Comparison of ENCODE assay signal across 21 mouse cellular contexts in the genomic region with DNA sequence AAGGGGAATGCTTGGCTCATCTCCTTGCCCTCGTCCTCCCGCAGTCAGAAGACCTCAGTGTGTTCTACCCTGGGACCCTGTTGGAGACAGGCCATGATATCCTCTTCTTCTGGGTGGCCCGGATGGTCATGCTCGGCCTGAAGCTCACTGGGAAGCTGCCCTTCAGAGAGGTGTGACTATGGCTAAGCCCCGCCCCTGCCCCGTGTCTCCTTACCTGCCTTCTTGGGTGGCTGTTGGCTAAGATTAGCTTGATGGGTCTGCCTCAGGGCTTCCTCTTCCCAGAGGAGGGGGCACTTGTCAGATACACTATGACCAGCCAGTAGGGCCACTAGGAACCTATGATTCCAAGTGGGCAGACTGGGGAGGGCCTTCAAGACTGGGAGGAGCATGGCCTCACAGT. TPM values are rescaled to one million over a fixed set of nuclear protein-coding genes. Genes with fewer than 3 reads are reported as not detected.
A peak's percentile ranks its signal among the peaks of the same experiment; 100 is the strongest.
DNase-seq lines count a peak whose midpoint lies in the region.
"Had no signal": no experiment of that assay in that cellular context is flagged by ENCODE, and none has a peak within 500 bp of the region (broad histone marks: within the 10 kb centered on the region; RNA-seq: fewer than 3 reads in every experiment).

No protein-coding gene starts in this region.

- H3K4me1 ChIP-seq in limb, embryonic 10.5 days: no peaks in the 10 kb centered on the region
- H3K4me1 ChIP-seq: forebrain, embryonic 10.5 days had no signal

- no peak overlapping the region for H3K4me3 ChIP-seq in limb, embryonic 10.5 days
- H3K4me3 ChIP-seq: forebrain, embryonic 10.5 days; forebrain, embryonic 13.5 days; heart, embryonic 13.5 days had no signal

- H3K27ac ChIP-seq in limb, embryonic 10.5 days: no peak overlapping the region
- H3K27ac ChIP-seq: forebrain, embryonic 10.5 days; forebrain, embryonic 13.5 days; heart, embryonic 10.5 days; heart, embryonic 13.5 days; hindbrain, embryonic 14.5 days; hindbrain, postnatal 0 days had no signal

- 82% methylated on average over 6 of the region's 6 CpGs for WGBS in limb, embryonic 10.5 days

- H3K9me3 ChIP-seq in limb, embryonic 10.5 days (replicated peaks): no peaks in the 10 kb centered on the region
- H3K9me3 ChIP-seq: forebrain, embryonic 10.5 days; forebrain, embryonic 13.5 days; heart, embryonic 10.5 days; heart, embryonic 13.5 days had no signal

- no peaks in the 10 kb centered on the region for H3K27me3 ChIP-seq in limb, embryonic 10.5 days (ENCODE audit: low read depth, poor library complexity, severe bottlenecking)
- H3K27me3 ChIP-seq: forebrain, embryonic 13.5 days; heart, embryonic 13.5 days had no signal

- H3K36me3 ChIP-seq in limb, embryonic 10.5 days: peaks cover 99% of the 10 kb centered on the region

- DNase-seq in cerebellum, postnatal 10 days: peak; percentile 9 to 14
- no peak for DNase-seq in cerebellum, postnatal 4 days (ENCODE audit: low spot score in 2 of 2)
- peak; percentile 7 for DNase-seq in gastrocnemius, postnatal 25 days
- no peak for DNase-seq in gastrocnemius, adult 8-10 months (ENCODE audit: low spot score in 2 of 2)
- DNase-seq in kidney, postnatal 10 days: peak; percentile 8
- DNase-seq in kidney, postnatal 36 days: no peak
- peak; percentile 29 for DNase-seq in limb, embryonic 10.5 days (ENCODE audit: low spot score)
- no peak for DNase-seq in right cerebral cortex, postnatal 4 days
- DNase-seq: adrenal gland, adult 2 months; adrenal gland, postnatal 14 days; heart, adult 18-20 months; heart, postnatal 14 days; heart, postnatal 4 days; kidney, adult 11 months had no signal

RNA-seq across cellular contexts. Expression of a gene that starts 3.2 kb away (rescaled TPM):
- 1 to 10 TPM; 9.0 to 9.6 TPM for total RNA-seq in gastrocnemius, postnatal 25 days (2021)
- 10 to 100 TPM in 3 of 4 experiments, 1 to 10 TPM in 1; 8.0 to 18.8 (median 13.7) TPM for total RNA-seq in gastrocnemius, adult 8-10 months (2022)
- polyA plus RNA-seq in limb, embryonic 10.5 days (2016; fragmentation: Nextera tagmentation; extraction: Ambion mirVana): 0.15 and 0.23 TPM in 2 replicates

RNA-seq across cellular contexts. Expression of a gene that starts 12.4 kb away (rescaled TPM):
- total RNA-seq in gastrocnemius, postnatal 25 days (2021): 10 to 100 TPM; 29.4 to 31.2 TPM
- 10 to 100 TPM; 37.3 to 42.8 (median 41.0) TPM for total RNA-seq in gastrocnemius, adult 8-10 months (2022)
- polyA plus RNA-seq in limb, embryonic 10.5 days (2016; fragmentation: Nextera tagmentation; extraction: Ambion mirVana): 222 and 267 TPM in 2 replicates

RNA-seq across cellular contexts. Expression of a gene that starts 14.6 kb away (rescaled TPM):
- under 1 TPM in 1 of 2 experiments, not detected in 1; 0.31 TPM for total RNA-seq in gastrocnemius, postnatal 25 days (2021)
- not detected for total RNA-seq in gastrocnemius, adult 8-10 months (2022)
- 1.2 and 1.4 TPM in 2 replicates for polyA plus RNA-seq in limb, embryonic 10.5 days (2016; fragmentation: Nextera tagmentation; extraction: Ambion mirVana)
- total RNA-seq: gastrocnemius, adult 18-20 months; heart, adult 18-20 months had no signal

RNA-seq across cellular contexts. Expression of a gene that starts 31.6 kb away (rescaled TPM):
- 10 to 100 TPM; 15.0 to 15.4 TPM for total RNA-seq in gastrocnemius, postnatal 25 days (2021)
- 10 to 100 TPM; 11.7 to 15.7 (median 13.0) TPM for total RNA-seq in gastrocnemius, adult 8-10 months (2022)
- polyA plus RNA-seq in limb, embryonic 10.5 days (2016; fragmentation: Nextera tagmentation; extraction: Ambion mirVana): 320 and 365 TPM in 2 replicates

RNA-seq across cellular contexts. Expression of a gene that starts 33.3 kb away (rescaled TPM):
- under 1 TPM; 0.67 to 0.72 TPM for total RNA-seq in gastrocnemius, postnatal 25 days (2021)
- not detected for total RNA-seq in gastrocnemius, adult 8-10 months (2022)
- polyA plus RNA-seq in limb, embryonic 10.5 days (2016; fragmentation: Nextera tagmentation; extraction: Ambion mirVana): 5.2 and 5.4 TPM in 2 replicates
- total RNA-seq: heart, adult 18-20 months had no signal

Comparison
In these comparisons a context has a peak if more than half of its experiments do, and no peak if none do; other contexts are left out.
1. DNase-seq: peak in cerebellum, postnatal 10 days (2 of 2), gastrocnemius, postnatal 25 days (single experiment), kidney, postnatal 10 days (single experiment) and limb, embryonic 10.5 days (single experiment); none in cerebellum, postnatal 4 days (0 of 2), gastrocnemius, adult 8-10 months (0 of 2), kidney, postnatal 36 days (0 of 2) and right cerebral cortex, postnatal 4 days (single experiment).